In genomic region chr13:48016606-48017005, GRCm38 (mm10) we compare ENCODE assay signal across 23 mouse cellular contexts.
DNase-seq lines count a peak whose midpoint lies in the region; ATAC-seq and TF ChIP-seq lines count a peak whose summit lies in the region.
"Had no signal": no experiment of that assay in that cellular context is flagged by ENCODE, and none has a peak within 500 bp of the region (broad histone marks: within the 10 kb centered on the region; RNA-seq: fewer than 3 reads in every experiment).

No protein-coding gene starts in this region.

- no peak overlapping the region for H3K4me2 ChIP-seq in forebrain, embryonic 11.5 days (ENCODE audit: low read depth, low read length, severe bottlenecking)
- H3K4me2 ChIP-seq in midbrain, embryonic 11.5 days = no peak overlapping the region
- no peak overlapping the region for H3K4me2 ChIP-seq in midbrain, postnatal 0 days (ENCODE audit: low read depth, low read length, poor library complexity, severe bottlenecking)
- H3K4me2 ChIP-seq: embryonic facial prominence, embryonic 13.5 days; forebrain, embryonic 13.5 days; forebrain, embryonic 15.5 days had no signal

- DNase-seq in forebrain, embryonic 10.5 days (ENCODE audit: extremely low spot score, low spot score) = no peak
- no peak for DNase-seq in forebrain, embryonic 11.5 days (ENCODE audit: low spot score)
- peak; percentile 56 for DNase-seq in midbrain, embryonic 11.5 days (ENCODE audit: low spot score, missing footprints)
- no peak for DNase-seq in midbrain, postnatal 0 days (ENCODE audit: low spot score)
- peak; percentile 17 for DNase-seq in 3T3-L1 (ENCODE audit: low read depth, low spot score)
- DNase-seq in NIH3T3 (ENCODE audit: low read depth) = peak; percentile 68
- DNase-seq in adrenal gland, postnatal 10 days = no peak
- DNase-seq: adrenal gland, adult 2 months; adrenal gland, postnatal 14 days; adrenal gland, postnatal 36 days; B cell, adult 2 months; cerebellum, adult 11-12 months; cerebellum, adult 2 months; cerebellum, adult 9-10 months; cerebellum, postnatal 10 days; cerebellum, postnatal 25 days; forebrain, postnatal 0 days had no signal

- no peak overlapping the region for H3K9ac ChIP-seq in forebrain, embryonic 11.5 days (ENCODE audit: low read length)
- H3K9ac ChIP-seq in midbrain, embryonic 11.5 days (ENCODE audit: low read length) = no peak overlapping the region
- H3K9ac ChIP-seq in midbrain, postnatal 0 days (replicated peaks; ENCODE audit: low read length, poor library complexity, severe bottlenecking) = no peak overlapping the region
- H3K9ac ChIP-seq: embryonic facial prominence, embryonic 13.5 days; forebrain, embryonic 13.5 days; forebrain, embryonic 15.5 days; forebrain, postnatal 0 days had no signal

- H3K36me3 ChIP-seq in forebrain, embryonic 10.5 days (replicated peaks) = no peaks in the 10 kb centered on the region
- no peaks in the 10 kb centered on the region for H3K36me3 ChIP-seq in forebrain, embryonic 11.5 days (ENCODE audit: control insufficient read depth, insufficient read depth, low read length)
- H3K36me3 ChIP-seq in midbrain, embryonic 11.5 days (ENCODE audit: control insufficient read depth, insufficient read depth, low read length) = no peaks in the 10 kb centered on the region
- H3K36me3 ChIP-seq in midbrain, postnatal 0 days (ENCODE audit: insufficient read depth, low read length) = no peaks in the 10 kb centered on the region
- H3K36me3 ChIP-seq: embryonic facial prominence, embryonic 13.5 days; forebrain, embryonic 15.5 days; G1E had no signal

- WGBS in forebrain, embryonic 10.5 days = 94% methylated on average over 6 of the region's 6 CpGs
- WGBS in forebrain, embryonic 11.5 days = 90% methylated on average over 6 of the region's 6 CpGs
- 91% methylated on average over 6 of the region's 6 CpGs for WGBS in midbrain, embryonic 11.5 days
- 89% methylated on average over 6 of the region's 6 CpGs for WGBS in midbrain, postnatal 0 days

- H3K9me3 ChIP-seq in forebrain, embryonic 10.5 days = no peaks in the 10 kb centered on the region
- H3K9me3 ChIP-seq in forebrain, embryonic 11.5 days (ENCODE audit: control insufficient read depth, low read length) = no peaks in the 10 kb centered on the region
- H3K9me3 ChIP-seq in midbrain, embryonic 11.5 days (ENCODE audit: control insufficient read depth, low read length) = no peaks in the 10 kb centered on the region
- H3K9me3 ChIP-seq in midbrain, postnatal 0 days (ENCODE audit: low read length) = no peaks in the 10 kb centered on the region
- H3K9me3 ChIP-seq: embryonic facial prominence, embryonic 13.5 days; forebrain, embryonic 15.5 days had no signal

- no peak for TF ChIP-seq CTCF in midbrain, postnatal 0 days (IDR thresholded peaks at IDR 0.05)

- ATAC-seq in forebrain, embryonic 11.5 days (replicated peaks; ENCODE audit: low FRiP score) = no peak
- no peak for ATAC-seq in midbrain, embryonic 11.5 days (ENCODE audit: low FRiP score)
- ATAC-seq in midbrain, postnatal 0 days (ENCODE audit: low FRiP score) = no peak
- ATAC-seq: CD4-positive, CD25-positive, alpha-beta regulatory T cell, adult 4 months; forebrain, embryonic 13.5 days; forebrain, embryonic 15.5 days; forebrain, postnatal 0 days had no signal

- H3K4me1 ChIP-seq in forebrain, embryonic 10.5 days = peaks cover 46% of the 10 kb centered on the region
- H3K4me1 ChIP-seq in forebrain, embryonic 11.5 days (replicated peaks; ENCODE audit: control insufficient read depth, insufficient read depth, low read length) = peaks cover 13% of the 10 kb centered on the region; the same call in 1 of the 2 replicates
- peaks cover 3% of the 10 kb centered on the region; the same call in 1 of the 2 replicates for H3K4me1 ChIP-seq in midbrain, embryonic 11.5 days (ENCODE audit: control insufficient read depth, insufficient read depth, low read length)
- H3K4me1 ChIP-seq in midbrain, postnatal 0 days (ENCODE audit: insufficient read depth, low read length) = 0 out of 2 replicates have a peak, but pooled peaks cover 3% of the 10 kb centered on the region

- H3K27me3 ChIP-seq in forebrain, embryonic 10.5 days (ENCODE audit: poor library complexity, severe bottlenecking) = no peaks in the 10 kb centered on the region
- no peaks in the 10 kb centered on the region for H3K27me3 ChIP-seq in forebrain, embryonic 11.5 days (ENCODE audit: control insufficient read depth, insufficient read depth, low read length)
- no peaks in the 10 kb centered on the region for H3K27me3 ChIP-seq in midbrain, embryonic 11.5 days (ENCODE audit: control insufficient read depth, insufficient read depth, low read length)
- H3K27me3 ChIP-seq in midbrain, postnatal 0 days (ENCODE audit: insufficient read depth, low read length) = no peaks in the 10 kb centered on the region
- H3K27me3 ChIP-seq: CH12.LX; embryonic facial prominence, embryonic 13.5 days; forebrain, embryonic 13.5 days; forebrain, embryonic 15.5 days had no signal

- H3K27ac ChIP-seq in forebrain, embryonic 10.5 days = peak overlapping the region; percentile 66; the same call in 1 of the 2 replicates
- H3K27ac ChIP-seq in forebrain, embryonic 11.5 days (ENCODE audit: low read depth, low read length) = no peak overlapping the region
- H3K27ac ChIP-seq in midbrain, embryonic 11.5 days (ENCODE audit: low read depth, low read length) = no peak overlapping the region
- H3K27ac ChIP-seq in midbrain, postnatal 0 days (ENCODE audit: low read depth, low read length) = no peak overlapping the region
- H3K27ac ChIP-seq: embryonic facial prominence, embryonic 13.5 days; forebrain, embryonic 13.5 days; forebrain, embryonic 15.5 days had no signal

- no peak overlapping the region for H3K4me3 ChIP-seq in forebrain, embryonic 10.5 days
- no peak overlapping the region for H3K4me3 ChIP-seq in forebrain, embryonic 11.5 days (ENCODE audit: low read depth, low read length)
- H3K4me3 ChIP-seq in midbrain, embryonic 11.5 days (ENCODE audit: low read depth, low read length) = no peak overlapping the region
- no peak overlapping the region for H3K4me3 ChIP-seq in midbrain, postnatal 0 days (ENCODE audit: low read depth, low read length)
- H3K4me3 ChIP-seq: embryonic facial prominence, embryonic 13.5 days; forebrain, embryonic 13.5 days; forebrain, embryonic 15.5 days had no signal

Comparison
In these comparisons a context has a peak if more than half of its experiments do, and no peak if none do; other contexts are left out.
1. DNase-seq: peak in midbrain, embryonic 11.5 days (single experiment), 3T3-L1 (single experiment) and NIH3T3 (single experiment); none in forebrain, embryonic 10.5 days (single experiment), forebrain, embryonic 11.5 days (single experiment), midbrain, postnatal 0 days (single experiment) and adrenal gland, postnatal 10 days (single experiment).